Mouse (Mus musculus) erythroblast, embryonic 14.5 days (primary cell): ENCODE data around the gene Suz12. TPM values are rescaled to one million over a fixed set of nuclear protein-coding genes. Genes with fewer than 3 reads are reported as not detected.
"Not testable (repeated sequence)": the region's sequence is repeated elsewhere in the genome, so short reads cannot be mapped to it uniquely, and the experiment has no call there.

Source experiments
- H3K27me3 ChIP-seq: 2 replicates; pipeline ENCODE4 v1.6.1; 2012; ENCODE audit warnings: inconsistent platforms; ENCODE audit not compliant: control insufficient read depth
- H3K36me3 ChIP-seq: 2 replicates; pipeline ENCODE4 v1.6.1; 2012; ENCODE audit warnings: mild to moderate bottlenecking, inconsistent platforms; ENCODE audit not compliant: control insufficient read depth
- H3K4me1 ChIP-seq: 2 replicates; pipeline ENCODE4 v1.6.1; 2012; ENCODE audit warnings: inconsistent platforms; ENCODE audit not compliant: control insufficient read depth
- H3K4me3 ChIP-seq: replicated peaks from 2 replicates; pipeline ENCODE3; 2012; ENCODE audit warnings: moderate library complexity, mild to moderate bottlenecking, inconsistent platforms
- H3K9me3 ChIP-seq: 2 replicates; pipeline ENCODE4 v1.6.1; 2012; ENCODE audit warnings: low read length, inconsistent platforms, mixed read lengths; ENCODE audit not compliant: control insufficient read depth
- GATA1 ChIP-seq: IDR thresholded peaks from 2 replicates; pipeline ENCODE4 v1.6.1; 2012; ENCODE audit warnings: low read length, inconsistent platforms, mixed read lengths
- TAL1 ChIP-seq: IDR thresholded peaks from 3 replicates; pipeline ENCODE4 v1.6.1; 2012; ENCODE audit warnings: low read length, inconsistent platforms, mixed read lengths
- polyA plus RNA-seq: library from polyadenylated mRNA; stranded (reverse); fragments of >175 nt; gene quantifications from 2 replicates; pipeline ENCODE4 v1.2.3, GENCODE M21; 2012

Gene Suz12
- polyA plus RNA-seq, 1 experiment = 1.1 TPM

DNA sequence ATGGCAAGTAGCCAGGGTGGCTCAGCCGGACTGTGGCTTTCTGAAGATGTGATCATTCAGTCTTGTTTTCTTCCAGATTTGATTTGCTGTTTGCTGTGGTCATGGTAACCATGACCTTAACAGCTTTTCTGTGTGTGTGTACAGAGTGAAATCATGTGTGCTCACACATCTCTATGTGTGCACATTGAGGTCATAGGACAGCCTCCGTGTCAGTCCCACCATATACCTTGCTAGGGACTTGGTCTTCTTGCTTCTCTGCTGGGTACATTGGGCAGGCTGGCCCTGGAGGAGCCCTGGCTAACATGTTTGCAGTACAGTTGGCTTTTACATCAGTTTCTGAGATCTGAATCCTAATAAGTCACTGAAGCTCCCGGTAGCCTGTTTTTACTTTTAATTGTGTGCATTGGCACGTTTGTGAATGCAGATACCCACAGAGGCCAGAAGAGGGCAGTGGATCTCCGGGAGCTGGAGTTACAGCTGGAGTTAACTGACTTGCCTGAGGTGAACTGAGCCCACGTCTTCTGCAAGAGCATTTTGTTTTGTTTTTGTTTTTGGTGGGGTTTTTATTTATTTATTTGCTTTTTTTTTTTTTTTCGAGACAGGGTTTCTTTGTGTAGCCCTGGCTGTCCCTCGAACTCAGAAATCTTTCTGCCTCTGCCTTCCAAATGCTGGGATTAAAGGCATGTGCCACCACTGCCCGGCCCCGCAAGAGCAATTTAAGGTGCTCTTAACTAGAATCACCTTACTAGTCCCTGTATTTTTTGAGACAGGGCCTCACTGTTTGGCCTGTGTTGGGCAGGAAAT is 49.9 kb downstream of the Suz12 start:
- Histone ChIP-seq H3K4me3 (no peak overlapping the region), H3K36me3 (peaks cover 61% of the 10 kb centered on the region), H3K9me3 (no peaks in the 10 kb centered on the region), H3K4me1 (no peaks in the 10 kb centered on the region), H3K27me3 (no peaks in the 10 kb centered on the region)
- TF ChIP-seq TAL1 (no peak), GATA1 (no peak)

GRCm38 (mm10) chr11:80043419-80043817 is 50.5 kb downstream of the Suz12 start:
- Histone ChIP-seq H3K4me3 (no peak overlapping the region), H3K36me3 (peaks cover 67% of the 10 kb centered on the region), H3K27me3 (no peaks in the 10 kb centered on the region), H3K4me1 (no peaks in the 10 kb centered on the region), H3K9me3 (no peaks in the 10 kb centered on the region)
- TF ChIP-seq GATA1 = no peak
- TF ChIP-seq TAL1 = no peak

DNA sequence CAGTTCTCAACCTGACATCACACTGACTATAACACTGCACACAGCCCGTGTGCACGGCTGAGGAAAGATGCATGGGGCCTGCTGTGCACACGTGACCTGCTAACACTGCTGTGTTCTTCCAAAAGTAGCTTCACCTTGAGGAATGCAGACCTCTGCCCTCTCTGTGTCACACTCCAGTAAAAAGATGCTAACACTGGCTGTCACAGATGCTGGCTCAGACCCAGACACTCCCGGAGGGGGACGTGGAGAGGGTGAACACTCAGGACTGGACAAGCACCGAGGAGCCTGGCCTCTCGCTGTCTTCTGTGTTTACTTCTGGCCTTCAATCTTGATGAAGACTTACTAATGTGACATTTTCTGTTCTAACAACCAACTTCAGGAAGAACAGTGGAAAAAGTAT is 54.0 kb downstream of the Suz12 start:
- no peak for TF ChIP-seq TAL1
- TF ChIP-seq GATA1 = no peak
- Histone ChIP-seq H3K9me3 (no peaks in the 10 kb centered on the region), H3K27me3 (no peaks in the 10 kb centered on the region), H3K4me3 (no peak overlapping the region), H3K36me3 (peaks cover 94% of the 10 kb centered on the region), H3K4me1 (no peaks in the 10 kb centered on the region)

DNA sequence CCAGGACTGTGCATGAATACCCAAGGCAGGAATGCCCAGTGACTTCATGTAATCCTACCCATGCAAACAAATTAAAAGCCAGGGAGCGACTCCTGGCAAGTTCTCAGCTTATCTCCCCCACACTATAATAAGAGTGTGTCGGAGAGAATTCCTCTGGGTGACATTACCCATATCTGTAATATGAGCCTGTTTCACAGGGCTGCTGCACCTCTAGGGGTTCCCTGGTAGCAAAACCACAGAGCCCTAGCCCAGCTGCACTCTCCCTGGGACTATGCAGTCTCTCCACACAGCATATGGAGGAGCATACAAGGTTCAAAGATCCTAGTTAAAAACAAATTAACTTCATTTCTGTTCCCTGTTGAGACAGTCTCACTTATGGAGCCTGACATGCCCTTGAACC is 57.2 kb downstream of the Suz12 start:
- Histone ChIP-seq H3K4me1 (no peaks in the 10 kb centered on the region), H3K27me3 (no peaks in the 10 kb centered on the region), H3K4me3 (no peak overlapping the region), H3K36me3 (peaks cover 97% of the 10 kb centered on the region), H3K9me3 (no peaks in the 10 kb centered on the region)
- TF ChIP-seq TAL1 = no peak
- no peak for TF ChIP-seq GATA1

GRCm38 (mm10) chr11:80052456-80052855 is 59.5 kb downstream of the Suz12 start:
- peaks cover 99% of the 10 kb centered on the region for H3K36me3 ChIP-seq
- TF ChIP-seq TAL1 = no peak
- TF ChIP-seq GATA1 = no peak
- H3K4me1 ChIP-seq = no peaks in the 10 kb centered on the region
- H3K9me3 ChIP-seq = no peaks in the 10 kb centered on the region
- H3K4me3 ChIP-seq = no peak overlapping the region
- no peaks in the 10 kb centered on the region for H3K27me3 ChIP-seq

DNA sequence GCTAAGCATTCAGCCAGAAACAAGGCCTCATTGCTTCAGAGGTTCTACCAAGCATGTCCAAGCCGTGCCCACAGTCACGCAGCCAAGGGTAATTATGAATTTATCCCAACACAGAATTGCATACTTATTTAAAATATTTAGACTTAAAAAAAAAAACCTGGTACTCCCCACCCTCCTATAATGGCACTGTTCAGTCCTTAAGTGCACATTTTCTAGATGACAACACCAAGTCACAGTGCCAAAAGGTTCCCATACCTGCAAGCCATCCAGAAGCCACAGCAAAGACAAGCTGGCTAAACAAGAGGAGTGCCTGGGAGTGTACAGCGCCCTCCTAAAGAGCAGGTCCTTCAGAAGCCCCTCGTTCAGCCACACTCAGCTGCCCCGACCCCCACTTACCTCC is 60.3 kb downstream of the Suz12 start:
- no peaks in the 10 kb centered on the region for H3K27me3 ChIP-seq
- no peak overlapping the region for H3K4me3 ChIP-seq
- TF ChIP-seq GATA1 (no peak), TAL1 (no peak)
- H3K36me3 ChIP-seq = peaks cover 99% of the 10 kb centered on the region
- H3K4me1 ChIP-seq = no peaks in the 10 kb centered on the region
- H3K9me3 ChIP-seq = no peaks in the 10 kb centered on the region

DNA sequence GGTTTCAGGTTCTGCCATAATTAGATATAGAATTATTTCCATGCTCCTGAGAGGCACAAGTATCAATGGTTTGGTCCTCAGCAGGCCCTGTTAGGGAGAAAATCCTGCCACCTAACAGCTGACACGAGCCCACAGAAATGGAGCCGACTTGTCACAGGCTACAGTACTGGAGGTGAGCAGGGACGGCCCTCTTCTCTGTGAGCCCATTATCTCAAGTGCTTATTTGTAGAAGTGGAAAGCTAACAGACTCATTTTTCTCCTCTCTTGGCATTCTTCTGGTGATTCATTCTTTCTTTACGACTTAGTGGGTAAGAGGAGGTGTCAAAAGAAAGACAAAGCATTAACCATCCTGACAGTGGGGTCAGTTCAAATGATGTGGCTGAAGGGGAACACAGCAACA is 61.8 kb downstream of the Suz12 start:
- no peak for TF ChIP-seq GATA1
- Histone ChIP-seq H3K27me3 (no peaks in the 10 kb centered on the region), H3K4me1 (no peaks in the 10 kb centered on the region), H3K9me3 (no peaks in the 10 kb centered on the region), H3K36me3 (peaks cover 99% of the 10 kb centered on the region), H3K4me3 (no peak overlapping the region)

DNA sequence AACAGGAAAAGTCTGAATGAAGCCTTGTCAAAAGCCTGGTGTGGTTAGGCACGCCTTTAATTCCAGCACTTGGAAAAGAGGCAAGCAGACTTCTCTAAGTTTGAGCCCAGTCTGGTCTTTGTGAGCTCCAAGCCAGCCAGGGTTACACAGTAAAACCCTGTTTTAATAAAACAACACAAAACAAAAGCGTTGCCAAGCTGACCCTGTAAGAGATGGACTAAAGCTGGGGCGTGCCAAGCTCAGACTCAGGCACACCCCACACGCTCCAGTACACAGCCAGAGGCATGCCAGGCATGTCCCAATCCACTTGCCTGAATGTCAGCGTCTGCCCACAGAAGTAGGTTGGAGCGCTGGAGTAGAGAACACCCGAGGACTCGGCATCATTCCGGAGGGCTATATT is 63.2 kb downstream of the Suz12 start:
- H3K4me3 ChIP-seq = no peak overlapping the region
- no peak for TF ChIP-seq GATA1
- TF ChIP-seq TAL1 = no peak
- H3K9me3 ChIP-seq = no peaks in the 10 kb centered on the region
- no peaks in the 10 kb centered on the region; the same call in 1 of the 2 replicates for H3K4me1 ChIP-seq
- H3K36me3 ChIP-seq = peaks cover 100% of the 10 kb centered on the region
- H3K27me3 ChIP-seq = no peaks in the 10 kb centered on the region

GRCm38 (mm10) chr11:80062159-80062558 is 69.3 kb downstream of the Suz12 start:
- H3K36me3 ChIP-seq = peaks cover 96% of the 10 kb centered on the region
- peaks cover 6% of the 10 kb centered on the region for H3K4me1 ChIP-seq
- TF ChIP-seq GATA1 (no peak), TAL1 (no peak)
- no peak overlapping the region for H3K4me3 ChIP-seq
- H3K9me3 ChIP-seq = no peaks in the 10 kb centered on the region
- no peaks in the 10 kb centered on the region for H3K27me3 ChIP-seq

- not testable (repeated sequence) for H3K9me3 ChIP-seq, H3K27me3 ChIP-seq, H3K4me3 ChIP-seq
- Histone ChIP-seq H3K4me1 (peaks cover 29% of the 10 kb centered on the region), H3K36me3 (peaks cover 91% of the 10 kb centered on the region)
Observed at GRCm38 (mm10) chr11:80066373-80066772, 73.5 kb downstream of the Suz12 start.
